Mouse (Mus musculus) heart, embryonic 14.5 days (tissue): ENCODE data around the gene Mpzl1. TPM values are rescaled to one million over a fixed set of nuclear protein-coding genes. Genes with fewer than 3 reads are reported as not detected.
A peak's percentile ranks its signal among the peaks of the same experiment; 100 is the strongest.

Experiments used
- ATAC-seq: fragments of 200-750 bp; cut with Nextera tagmentation; 2 replicates; pipeline ENCODE4 v1.8.0; 2017; ENCODE audit warnings: low read depth, moderate TSS enrichment; ENCODE audit not compliant: insufficient number of reproducible peaks, insufficient read depth, low FRiP score
- H3K27ac ChIP-seq, 2 experiments: fragments of 200-500 bp in 1 of 2; fragments of 300-500 bp in 1 of 2; sonication (generic) in 1 of 2; replicated peaks in 1 of 2; 2 replicates each; pipeline ENCODE4 v1.5.1; 2012 to 2014; ENCODE audit warnings: low read depth in 2 of 2, low read length in 2 of 2, control low read depth in 1 of 2, mild to moderate bottlenecking in 1 of 2, mixed read lengths in 1 of 2; ENCODE audit not compliant: control insufficient read depth in 1 of 2, insufficient read depth in 1 of 2
- H3K27me3 ChIP-seq: fragments of 300-500 bp; sonication (generic); 2 replicates; pipeline ENCODE4 v1.6.1; 2014; ENCODE audit warnings: mild to moderate bottlenecking, low read length, control low read depth; ENCODE audit not compliant: control insufficient read depth, insufficient read depth
- H3K36me3 ChIP-seq: fragments of 300-500 bp; sonication (generic); 2 replicates; pipeline ENCODE4 v1.6.1; 2014; ENCODE audit warnings: mild to moderate bottlenecking, control low read depth, low read length, mixed read lengths; ENCODE audit not compliant: control insufficient read depth, insufficient read depth
- H3K4me1 ChIP-seq, 2 experiments: fragments of 200-500 bp in 1 of 2; fragments of 300-500 bp in 1 of 2; sonication (generic) in 1 of 2; 2 replicates each; pipeline ENCODE4 v1.6.1; 2012 to 2014; ENCODE audit warnings: low read length in 2 of 2, control low read depth in 1 of 2, mixed read lengths in 1 of 2; ENCODE audit not compliant: control insufficient read depth in 2 of 2, insufficient read depth in 2 of 2
- H3K4me2 ChIP-seq: fragments of 300-500 bp; sonication (generic); 2 replicates; pipeline ENCODE4 v1.6.1; 2014; ENCODE audit warnings: mild to moderate bottlenecking, low read length
- H3K4me3 ChIP-seq, 2 experiments: fragments of 200-500 bp in 1 of 2; fragments of 300-500 bp in 1 of 2; sonication (generic) in 1 of 2; 2 replicates each; pipeline ENCODE4 v1.5.1; 2012 to 2014; ENCODE audit warnings: low read length in 2 of 2, mild to moderate bottlenecking in 2 of 2, control low read depth in 1 of 2, low read depth in 1 of 2, moderate library complexity in 1 of 2; ENCODE audit not compliant: control insufficient read depth in 1 of 2, insufficient read depth in 1 of 2
- H3K9ac ChIP-seq: fragments of 300-500 bp; sonication (generic); 2 replicates; pipeline ENCODE4 v1.6.1; 2014; ENCODE audit warnings: mild to moderate bottlenecking, low read length
- H3K9me3 ChIP-seq: fragments of 300-500 bp; sonication (generic); 2 replicates; pipeline ENCODE4 v1.6.1; 2016; ENCODE audit warnings: low read length, control low read depth; ENCODE audit not compliant: control insufficient read depth
- WGBS: fragments of 180-500 bp; shearing (Covaris S2); extraction: QIAGEN DNeasy Blood & Tissue Kit; methylation state at CpG from one replicate; pipeline ENCODE4 v1.1.7; 2014; 5-methylcytosine and 5-hydroxymethylcytosine counted together
- polyA plus RNA-seq: library from polyadenylated mRNA; unstranded; fragments of >200 nt; fragmentation: Nextera tagmentation; extraction: Ambion mirVana; gene quantifications from 2 replicates; pipeline ENCODE4 v1.2.1, GENCODE M21; 2014

Gene Mpzl1
- polyA plus RNA-seq, 1 experiment from 2014 or later, result 121 TPM

- WGBS, result 1% methylated on average over 16 of the region's 16 CpGs
- peak overlapping the region; percentile 90 for H3K9ac ChIP-seq
- H3K4me2 ChIP-seq, result peak overlapping the region; percentile 64
- no peaks in the 10 kb centered on the region for H3K27me3 ChIP-seq
- H3K9me3 ChIP-seq, result no peaks in the 10 kb centered on the region
- peak overlapping the region; percentile 74 for H3K4me3 ChIP-seq
- peaks cover 3 to 8% of the 10 kb centered on the region in 2 experiments; a peak in 3 of 4 replicates for H3K4me1 ChIP-seq
- peak; percentile 42 for ATAC-seq
- H3K27ac ChIP-seq, result peak overlapping the region; percentile 87 to 90
- H3K36me3 ChIP-seq, result peaks cover 5% of the 10 kb centered on the region
Measured at GRCm38 (mm10) chr1:165642780-165643311, 8.5 kb upstream of the Mpzl1 start.

- under 1% methylated on average over 75 of the region's 75 CpGs for WGBS
- peak overlapping the region; percentile 74 to 77 for H3K4me3 ChIP-seq
- no peaks in the 10 kb centered on the region for H3K9me3 ChIP-seq
- peak overlapping the region; percentile 90 for H3K9ac ChIP-seq
- H3K27me3 ChIP-seq, result no peaks in the 10 kb centered on the region
- H3K4me2 ChIP-seq, result peak overlapping the region; percentile 64
- peak overlapping the region; percentile 87 to 90 for H3K27ac ChIP-seq
- H3K36me3 ChIP-seq, result no peaks in the 10 kb centered on the region
- peaks cover 3 to 8% of the 10 kb centered on the region in 2 experiments; a peak in 3 of 4 replicates for H3K4me1 ChIP-seq
- peak; percentile 77 for ATAC-seq
Measured at GRCm38 (mm10) chr1:165641786-165642771, 7.7 kb upstream of the Mpzl1 start.

GRCm38 (mm10) chr1:165641271-165641771 lies 7.0 kb upstream of the Mpzl1 start:
- ATAC-seq, result no peak
- H3K27ac ChIP-seq, result peak overlapping the region in 1 of 2 experiments; percentile 84; a peak in 1 of 4 replicates

GRCm38 (mm10) chr1:165636289-165636688 lies 2.0 kb upstream of the Mpzl1 start:
- Histone ChIP-seq H3K9ac (no peak overlapping the region), H3K27ac (no peak overlapping the region), H3K9me3 (no peaks in the 10 kb centered on the region), H3K27me3 (no peaks in the 10 kb centered on the region), H3K4me1 (peaks cover 15 to 36% of the 10 kb centered on the region in 2 experiments), H3K36me3 (no peaks in the 10 kb centered on the region), H3K4me3 (no peak overlapping the region), H3K4me2 (no peak overlapping the region)
- WGBS, result 83% methylated on average over 8 of the region's 8 CpGs
- ATAC-seq, result no peak

More at GRCm38 (mm10) chr1:165641271-165641771, 7.0 kb upstream of the Mpzl1 start:
- Histone ChIP-seq H3K36me3 (no peaks in the 10 kb centered on the region), H3K9me3 (no peaks in the 10 kb centered on the region), H3K4me2 (peak overlapping the region; percentile 64), H3K27me3 (no peaks in the 10 kb centered on the region), H3K9ac (peak overlapping the region; percentile 79), H3K4me3 (peak overlapping the region; percentile 74 to 77), H3K4me1 (peaks cover 3 to 8% of the 10 kb centered on the region in 2 experiments; a peak in 3 of 4 replicates)
- WGBS, result 5% methylated on average over 16 of the region's 16 CpGs

- Histone ChIP-seq H3K4me2 (peak overlapping the region; percentile 69), H3K4me3 (peak overlapping the region; percentile 57 to 89), H3K4me1 (peaks cover 18 to 43% of the 10 kb centered on the region in 2 experiments), H3K36me3 (no peaks in the 10 kb centered on the region), H3K27me3 (no peaks in the 10 kb centered on the region), H3K9ac (peak overlapping the region; percentile 91), H3K27ac (peak overlapping the region; percentile 86 to 95), H3K9me3 (no peaks in the 10 kb centered on the region)
- 32% methylated on average over 17 of the region's 17 CpGs for WGBS
- no peak for ATAC-seq
Measured at GRCm38 (mm10) chr1:165635055-165635897, 938 bp upstream of the Mpzl1 start.

- Histone ChIP-seq H3K4me1 (peaks cover 20 to 46% of the 10 kb centered on the region in 2 experiments), H3K27me3 (no peaks in the 10 kb centered on the region), H3K4me3 (peak overlapping the region; percentile 82 to 89; a peak in 3 of 4 replicates), H3K4me2 (peak overlapping the region; percentile 69), H3K9ac (peak overlapping the region; percentile 91), H3K36me3 (no peaks in the 10 kb centered on the region), H3K9me3 (no peaks in the 10 kb centered on the region), H3K27ac (peak overlapping the region in 1 of 2 experiments; percentile 95; a peak in 1 of 4 replicates)
- 4% methylated on average over 12 of the region's 12 CpGs for WGBS
- no peak for ATAC-seq
Measured at GRCm38 (mm10) chr1:165633345-165633744, 993 bp downstream of the Mpzl1 start.

- H3K4me2 ChIP-seq, result no peak overlapping the region
- H3K4me1 ChIP-seq, result peaks cover 20 to 55% of the 10 kb centered on the region in 2 experiments
- no peaks in the 10 kb centered on the region for H3K36me3 ChIP-seq
- no peak overlapping the region for H3K9ac ChIP-seq
- ATAC-seq, result no peak
- no peak overlapping the region for H3K4me3 ChIP-seq
- H3K27ac ChIP-seq, result no peak overlapping the region
- no peaks in the 10 kb centered on the region for H3K9me3 ChIP-seq
- 82% methylated on average over 8 of the region's 8 CpGs for WGBS
- H3K27me3 ChIP-seq, result no peaks in the 10 kb centered on the region
Measured at GRCm38 (mm10) chr1:165631136-165631535, 3.2 kb downstream of the Mpzl1 start.
